Mouse (Mus musculus) lung, postnatal 0 days (tissue): ENCODE measurements around the gene Txlng.
A peak's percentile ranks its signal among the peaks of the same experiment; 100 is the strongest.

ENCODE experiments used
- CTCF ChIP-seq: IDR thresholded peaks from 2 replicates; pipeline ENCODE4 v1.5.1; 2016; ENCODE audit warnings: antibody characterized with exemption, mild to moderate bottlenecking
- EP300 ChIP-seq: IDR thresholded peaks from 2 replicates; pipeline ENCODE4 v1.6.1; 2016; ENCODE audit warnings: antibody characterized with exemption, mild to moderate bottlenecking, control low read depth

- TF ChIP-seq CTCF (peak; percentile 66), EP300 (no peak)
These were observed 28.9 kb downstream of the Txlng start for GRCm38 (mm10) chrX:162800371-162800770.
